Mouse (Mus musculus) left cerebral cortex, postnatal 10 days (tissue): ENCODE data around the gene Rimbp3. TPM values are rescaled to one million over a fixed set of nuclear protein-coding genes. Genes with fewer than 3 reads are reported as not detected.

Source experiments
- DNase-seq, 2 experiments: peaks; one replicate each; pipeline ENCODE4 v3.0.0; 2021 to 2022; ENCODE audit warnings: low spot score in 2 of 2, mixed read lengths in 1 of 2; ENCODE audit errors: extremely low spot score in 1 of 2
- intact Hi-C: fragments of 180-260 bp; cut with DNase I; formaldehyde crosslinking; loops from one replicate; pipeline ENCODE4 v1.15.1; 2025
- total RNA-seq, 2 experiments: library from RNA; stranded (reverse); gene quantifications; 2 replicates each; pipeline ENCODE4 v1.2.3; 2021

Rimbp3 gene
- total RNA-seq, 2 experiments from 2014 or later, result 1.7 to 1.9 TPM

GRCm38 (mm10) chr16:17251539-17251938, 43.1 kb downstream of the Rimbp3 start:
- intact Hi-C loops, result no loop called here
- DNase-seq, result no peak

GRCm38 (mm10) chr16:17252086-17252726, 43.8 kb downstream of the Rimbp3 start:
- DNase-seq, result no peak
- intact Hi-C loops, result no loop called here

GRCm38 (mm10) chr16:17252841-17253240, 44.4 kb downstream of the Rimbp3 start:
- intact Hi-C loops, result no loop called here
- DNase-seq, result no peak

GRCm38 (mm10) chr16:17254005-17254597, 45.7 kb downstream of the Rimbp3 start:
- intact Hi-C loops, result no loop called here

GRCm38 (mm10) chr16:17255270-17255669, 46.9 kb downstream of the Rimbp3 start:
- DNase-seq, result no peak
- intact Hi-C loops, result no loop called here

More at GRCm38 (mm10) chr16:17254005-17254597, 45.7 kb downstream of the Rimbp3 start:
- no peak for DNase-seq

GRCm38 (mm10) chr16:17257359-17257821, 49.0 kb downstream of the Rimbp3 start:
- intact Hi-C loops, result no loop called here
- DNase-seq, result no peak

- no peak for DNase-seq
- intact Hi-C loops, result no loop called here
These were observed 50.5 kb downstream of the Rimbp3 start for GRCm38 (mm10) chr16:17258917-17259316.

- intact Hi-C loops, result no loop called here
- no peak for DNase-seq
These were observed 52.9 kb downstream of the Rimbp3 start for GRCm38 (mm10) chr16:17261341-17261740.

Other genes starting within 250 kb of the Rimbp3 start
- gene Mapk1, start 225.2 kb upstream of the Rimbp3 start, total RNA-seq, result 100 to 1,000 TPM; 469 to 480 TPM
- gene Ypel1, start 138.9 kb upstream of the Rimbp3 start, total RNA-seq, result 10 to 100 TPM; 78.5 to 91.2 TPM
- gene Ppil2, start 97.3 kb upstream of the Rimbp3 start, total RNA-seq, result 10 to 100 TPM; 84.6 to 87.7 TPM
- gene 2610318N02Rik, start 83.4 kb upstream of the Rimbp3 start, total RNA-seq, result 1 to 10 TPM; 2.6 to 3.6 TPM
- 10 to 100 TPM; 10.5 to 11.5 TPM for gene Sdf2l1, start 76.2 kb upstream of the Rimbp3 start, total RNA-seq
- 10 to 100 TPM; 49.7 to 52.4 TPM for gene Ydjc, start 64.0 kb upstream of the Rimbp3 start, total RNA-seq
- gene Ccdc116, start 61.4 kb upstream of the Rimbp3 start, total RNA-seq, result 1 to 10 TPM; 7.7 to 8.7 TPM
- 100 to 1,000 TPM; 149 to 151 TPM for gene Ube2l3, start 6.0 kb upstream of the Rimbp3 start, total RNA-seq
- 1 to 10 TPM; 6.6 TPM for gene Hic2, start 25.0 kb downstream of the Rimbp3 start, total RNA-seq
- gene Tmem191c, start 67.5 kb downstream of the Rimbp3 start, total RNA-seq, result 100 to 1,000 TPM; 121 to 123 TPM
- 1 to 10 TPM; 1.9 to 2.0 TPM for gene Serpind1, start 122.8 kb downstream of the Rimbp3 start, total RNA-seq
- gene Snap29, start 197.4 kb downstream of the Rimbp3 start, total RNA-seq, result 10 to 100 TPM; 28.5 to 30.9 TPM
- 100 to 1,000 TPM; 198 to 199 TPM for gene Pi4ka, start 197.7 kb downstream of the Rimbp3 start, total RNA-seq
- 10 to 100 TPM; 28.0 to 28.3 TPM for gene Crkl, start 243.4 kb downstream of the Rimbp3 start, total RNA-seq